Mouse (Mus musculus) megakaryocyte-erythroid progenitor cell, adult 5-6 weeks (primary cell): Measurements from ENCODE around the gene Rrp9. TPM values are rescaled to one million over a fixed set of nuclear protein-coding genes. Genes with fewer than 3 reads are reported as not detected.

Experiments
- ATAC-seq: replicated peaks from 2 replicates; pipeline ENCODE4 v1.8.0; 2016; ENCODE audit warnings: mild to moderate bottlenecking, inconsistent platforms; ENCODE audit not compliant: severe bottlenecking, poor library complexity, low FRiP score, low TSS enrichment
- total RNA-seq, 2 experiments: library from RNA; stranded (forward) in 1 of 2; stranded (reverse) in 1 of 2; fragments of 200-1000, 215-1000 nt in 1 of 2; fragments of >200 nt in 1 of 2; fragmentation: Nextera tagmentation in 1 of 2; gene quantifications; 2 replicates each; pipeline ENCODE4 v1.2.3; 2014 to 2017

The Rrp9 gene
- total RNA-seq, 2 experiments from 2014 or later: 80.8 to 82.4 TPM

DNA sequence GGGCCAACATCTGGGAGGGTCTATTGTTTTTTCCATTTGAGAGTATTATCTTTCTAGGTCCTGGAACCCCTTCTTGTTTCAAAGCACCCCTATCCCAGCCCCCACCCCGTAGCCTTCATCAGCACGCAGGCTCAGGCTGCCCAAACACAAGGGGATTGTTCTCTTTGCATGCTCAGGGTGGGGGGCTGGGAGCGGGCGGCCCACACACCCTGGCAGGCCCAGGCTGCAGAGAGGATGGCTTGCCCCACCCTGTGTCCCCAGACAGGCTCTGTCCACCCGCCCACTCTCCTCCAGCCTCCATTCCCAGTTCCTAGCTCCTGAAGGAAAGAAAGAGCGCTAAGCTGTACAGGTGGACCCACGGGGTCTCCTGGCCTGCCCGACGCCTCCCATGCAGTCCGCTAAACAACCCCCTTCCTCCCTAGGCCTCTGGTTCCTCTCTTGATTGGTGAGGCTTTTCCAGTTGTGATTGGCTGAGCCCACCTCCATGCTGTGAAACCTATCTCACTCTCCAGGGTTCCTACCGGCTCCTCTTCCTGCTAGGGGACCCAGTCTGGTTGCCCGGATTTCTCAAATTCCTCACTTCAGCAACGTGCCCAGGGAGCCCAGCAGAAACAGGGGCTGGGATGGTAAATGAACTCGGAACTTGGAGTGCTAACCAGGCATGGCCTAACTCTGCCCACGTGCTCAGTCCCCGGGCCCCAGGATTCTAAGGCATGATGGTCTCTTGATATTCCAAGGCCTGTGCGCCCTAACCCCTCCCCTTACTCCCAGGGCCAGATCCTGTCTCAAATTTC, 20.7 kb upstream of the Rrp9 start:
- no peak for ATAC-seq

DNA sequence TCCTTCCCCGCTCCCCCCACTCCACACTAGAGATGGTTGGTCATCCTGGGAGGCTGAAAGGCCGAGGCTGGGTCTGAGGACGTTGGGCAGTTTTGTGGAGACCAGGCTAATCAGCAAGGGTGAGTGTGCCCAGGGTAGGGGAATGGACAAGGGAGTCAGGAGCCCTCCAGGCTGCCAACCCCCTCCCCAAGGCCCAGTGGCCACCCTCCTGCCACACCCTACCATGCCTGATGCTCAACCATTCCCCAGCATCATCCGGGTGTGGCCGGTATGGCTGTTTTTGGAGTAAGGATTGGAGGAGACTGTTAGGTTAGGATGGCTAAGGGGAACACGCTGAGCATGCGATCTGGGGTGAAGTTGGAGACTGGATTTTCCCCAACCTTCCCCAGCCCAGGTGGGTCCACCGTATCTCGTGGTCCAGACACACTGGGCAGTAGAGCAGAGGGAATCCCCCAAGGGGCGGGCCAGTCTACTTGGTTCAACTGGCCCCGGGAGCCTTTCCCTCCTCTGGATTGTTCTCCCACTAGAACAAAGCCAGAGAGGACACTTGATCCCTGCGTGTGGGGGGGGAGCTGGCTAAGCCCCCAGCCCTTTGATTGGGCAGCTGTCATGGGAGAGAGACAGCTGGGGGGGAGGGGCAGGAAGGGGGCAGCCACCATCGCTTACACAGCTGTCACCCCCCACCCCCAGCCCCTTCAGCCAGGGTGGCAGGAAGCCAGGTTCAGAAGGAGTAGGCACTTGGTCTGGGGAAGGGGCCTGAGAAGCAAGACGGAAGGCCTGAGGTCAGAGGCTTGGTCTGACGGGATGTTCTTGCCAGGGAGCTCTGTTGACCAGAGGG, 19.2 kb upstream of the Rrp9 start:
- no peak for ATAC-seq

DNA sequence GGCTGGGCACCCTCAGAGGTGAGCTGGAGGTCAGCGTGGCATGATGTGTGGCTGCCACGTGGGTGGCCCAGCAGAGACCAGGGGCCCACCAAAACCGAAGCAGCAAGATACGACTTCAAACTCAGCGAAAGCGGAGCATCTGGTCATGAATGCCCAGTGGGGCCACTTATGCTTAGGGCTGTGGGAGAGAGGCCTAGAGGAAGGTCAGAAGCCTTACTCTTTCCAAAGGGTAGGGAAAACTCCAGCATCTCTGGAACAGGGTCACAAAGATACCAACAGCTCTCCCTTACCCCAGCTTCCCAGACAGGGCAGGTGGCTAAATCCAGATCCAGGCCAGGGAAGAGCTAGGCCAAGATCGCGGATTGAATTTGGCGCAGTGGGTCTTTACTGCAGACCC, 18.6 kb upstream of the Rrp9 start:
- no peak for ATAC-seq

DNA sequence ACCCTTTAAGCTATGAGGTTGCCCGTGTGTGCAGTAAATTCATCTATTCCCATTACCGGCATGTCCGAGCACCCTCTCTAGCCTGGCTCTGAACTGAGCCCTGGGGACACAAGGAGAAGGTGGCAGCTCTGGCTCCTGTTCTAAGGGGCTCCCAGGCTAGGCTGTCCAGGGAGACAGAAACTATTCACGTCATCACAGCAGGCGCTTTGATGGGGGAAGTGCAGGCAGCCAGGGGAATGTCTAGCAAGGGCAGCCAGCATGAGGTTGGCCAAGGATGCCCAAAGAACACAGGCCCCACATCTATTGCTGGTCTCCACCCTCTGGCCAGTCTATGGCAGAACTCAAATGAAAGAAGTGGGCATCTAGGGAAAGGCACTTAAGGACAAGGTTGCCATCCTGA, 17.8 kb upstream of the Rrp9 start:
- ATAC-seq: no peak

DNA sequence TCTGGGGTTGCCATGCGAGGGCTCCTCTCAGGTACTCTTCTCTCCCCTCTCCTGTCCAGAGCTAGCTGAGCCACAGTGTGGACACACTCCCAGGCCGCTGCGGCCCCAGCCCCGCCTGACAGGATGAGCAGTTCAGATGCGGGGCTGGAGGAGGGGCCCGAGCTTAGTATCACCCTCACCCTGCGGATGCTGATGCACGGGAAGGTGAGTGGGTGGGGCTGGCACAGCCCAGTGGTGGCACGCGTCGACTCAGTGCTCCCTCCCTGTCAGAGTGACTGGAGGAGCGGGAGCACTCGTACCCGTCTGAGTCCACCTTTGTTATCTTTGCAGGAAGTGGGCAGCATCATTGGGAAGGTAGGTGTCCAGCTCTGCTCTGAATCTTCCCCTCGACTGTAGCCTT, 15.8 kb upstream of the Rrp9 start:
- no peak for ATAC-seq

DNA sequence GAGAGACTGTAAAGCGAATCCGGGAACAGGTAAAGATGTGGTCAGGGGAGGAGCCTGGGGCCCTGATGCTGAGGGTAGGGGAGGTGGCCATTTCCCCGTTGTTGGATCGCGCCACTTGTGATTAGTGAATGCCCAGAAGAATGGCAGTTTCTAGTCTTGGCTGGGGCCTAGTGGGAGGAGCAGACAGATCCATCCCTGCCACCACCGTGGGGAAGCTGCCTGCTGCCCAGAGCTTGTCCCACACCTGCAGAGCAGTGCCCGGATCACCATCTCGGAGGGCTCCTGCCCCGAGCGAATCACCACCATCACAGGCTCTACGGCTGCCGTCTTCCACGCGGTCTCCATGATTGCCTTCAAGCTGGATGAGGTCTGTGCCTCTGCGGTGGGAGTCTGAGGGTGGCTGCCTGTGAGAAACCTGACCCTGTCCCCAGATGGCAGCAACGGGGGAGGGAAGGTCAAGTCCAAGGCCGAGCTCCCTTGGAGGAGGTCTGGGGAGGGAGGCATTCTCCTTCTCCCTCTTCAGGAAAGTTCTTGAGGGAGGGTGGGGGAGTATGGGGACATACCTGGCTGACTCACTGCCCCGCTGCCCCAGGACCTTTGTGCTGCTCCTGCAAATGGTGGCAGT, 15.2 kb upstream of the Rrp9 start:
- no peak for ATAC-seq

DNA sequence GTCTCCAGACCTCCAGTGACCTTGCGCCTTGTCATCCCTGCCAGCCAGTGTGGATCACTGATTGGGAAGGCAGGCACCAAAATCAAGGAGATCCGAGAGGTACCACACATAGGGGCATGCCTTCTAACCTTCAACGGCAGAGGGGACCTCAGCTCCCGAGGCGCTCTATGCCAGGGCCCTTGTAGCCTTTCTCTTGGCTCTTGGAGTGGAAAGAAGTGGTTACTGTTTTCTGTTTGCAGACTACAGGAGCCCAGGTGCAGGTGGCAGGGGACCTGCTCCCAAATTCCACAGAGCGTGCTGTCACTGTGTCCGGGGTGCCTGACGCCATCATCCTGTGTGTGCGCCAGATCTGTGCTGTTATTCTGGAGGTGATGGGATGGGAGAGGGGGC, 14.7 kb upstream of the Rrp9 start:
- no peak for ATAC-seq

DNA sequence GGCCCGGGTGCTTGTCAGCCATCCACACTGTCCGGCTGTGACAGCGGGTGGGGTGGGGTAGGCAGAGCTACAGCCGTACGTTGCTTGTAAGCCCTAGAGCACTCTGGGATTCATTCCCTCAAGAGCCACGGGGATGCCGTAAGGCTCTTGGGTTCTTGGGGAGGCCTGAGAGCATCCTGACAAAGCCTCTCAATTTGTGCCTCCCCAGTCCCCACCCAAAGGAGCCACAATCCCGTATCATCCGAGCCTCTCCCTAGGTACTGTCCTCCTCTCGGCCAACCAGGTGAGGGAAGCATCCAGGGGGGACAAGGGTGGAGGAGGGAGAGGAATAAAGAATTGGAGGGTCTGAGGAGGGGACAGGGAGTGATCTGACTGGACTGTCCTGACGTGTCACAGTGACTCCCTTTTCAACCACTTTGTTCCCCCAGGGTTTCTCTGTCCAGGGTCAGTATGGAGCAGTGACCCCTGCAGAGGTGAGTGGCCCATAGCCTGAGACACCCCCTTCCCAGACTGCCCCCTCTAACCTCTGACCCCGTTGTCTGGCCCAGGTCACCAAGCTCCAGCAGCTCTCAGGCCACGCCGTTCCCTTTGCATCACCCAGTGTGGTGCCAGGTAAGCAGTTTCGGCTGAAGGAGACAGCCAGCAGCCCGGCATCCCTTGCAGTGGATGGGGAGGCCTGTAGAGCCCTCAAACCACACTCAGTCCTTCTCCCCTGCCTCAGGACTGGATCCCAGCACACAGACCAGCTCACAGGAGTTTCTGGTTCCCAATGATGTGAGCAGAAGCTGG, 13.9 kb upstream of the Rrp9 start:
- no peak for ATAC-seq

DNA sequence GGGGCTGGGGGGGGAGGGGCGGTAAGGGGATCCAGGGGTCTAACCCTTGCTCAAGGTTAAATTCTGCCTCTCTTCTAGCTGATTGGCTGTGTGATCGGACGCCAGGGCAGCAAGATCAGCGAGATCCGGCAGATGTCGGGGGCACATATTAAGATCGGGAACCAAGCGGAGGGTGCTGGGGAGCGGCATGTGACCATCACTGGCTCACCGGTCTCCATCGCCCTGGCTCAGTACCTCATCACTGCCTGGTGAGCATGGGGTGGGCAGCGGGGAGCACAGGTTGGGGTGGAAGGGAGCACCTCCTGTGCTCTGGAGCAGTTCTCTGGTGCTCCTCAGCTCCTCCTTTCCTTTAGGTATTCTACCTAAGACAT, 13.3 kb upstream of the Rrp9 start:
- no peak for ATAC-seq

DNA sequence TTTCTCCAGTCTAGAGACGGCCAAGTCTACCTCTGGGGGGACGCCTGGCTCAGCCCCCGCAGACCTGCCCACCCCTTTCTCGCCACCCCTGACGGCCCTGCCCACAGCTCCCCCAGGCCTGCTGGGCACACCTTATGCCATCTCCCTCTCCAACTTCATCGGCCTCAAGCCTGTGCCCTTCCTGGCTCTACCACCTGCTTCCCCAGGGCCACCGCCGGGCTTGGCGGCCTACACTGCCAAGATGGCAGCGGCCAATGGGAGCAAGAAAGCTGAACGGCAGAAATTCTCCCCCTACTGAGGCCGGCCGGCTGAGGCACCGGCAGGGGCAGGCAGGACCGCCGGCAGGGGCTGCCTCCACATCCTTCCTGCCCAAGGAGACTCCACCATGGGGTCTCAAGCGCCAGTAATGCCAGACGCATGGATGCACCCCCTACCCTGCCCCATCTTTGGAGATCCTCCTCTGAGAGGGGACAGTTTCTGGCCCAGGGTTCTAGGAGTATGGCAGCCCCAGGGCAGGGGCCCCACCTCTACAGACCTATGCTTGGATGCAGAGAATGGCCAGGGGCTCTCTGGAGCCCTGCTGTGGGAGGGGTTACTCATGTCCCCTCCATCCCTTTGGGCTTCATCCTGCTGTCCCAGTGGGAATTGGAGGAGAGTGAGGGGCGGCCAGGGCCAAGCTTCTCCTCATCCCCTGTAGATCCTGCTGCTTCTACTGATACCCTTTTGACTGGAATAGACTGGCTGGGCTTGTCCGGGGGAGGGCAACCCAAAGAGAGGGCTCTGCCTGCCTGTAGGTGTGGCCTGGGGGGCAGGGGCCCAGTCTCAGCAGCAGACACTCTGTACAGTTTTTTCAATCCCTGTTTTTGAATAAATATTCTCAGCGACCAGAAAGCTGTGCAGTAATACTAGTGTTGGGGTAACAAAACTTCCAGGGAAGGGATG, 12.4 kb upstream of the Rrp9 start:
- ATAC-seq: no peak

DNA sequence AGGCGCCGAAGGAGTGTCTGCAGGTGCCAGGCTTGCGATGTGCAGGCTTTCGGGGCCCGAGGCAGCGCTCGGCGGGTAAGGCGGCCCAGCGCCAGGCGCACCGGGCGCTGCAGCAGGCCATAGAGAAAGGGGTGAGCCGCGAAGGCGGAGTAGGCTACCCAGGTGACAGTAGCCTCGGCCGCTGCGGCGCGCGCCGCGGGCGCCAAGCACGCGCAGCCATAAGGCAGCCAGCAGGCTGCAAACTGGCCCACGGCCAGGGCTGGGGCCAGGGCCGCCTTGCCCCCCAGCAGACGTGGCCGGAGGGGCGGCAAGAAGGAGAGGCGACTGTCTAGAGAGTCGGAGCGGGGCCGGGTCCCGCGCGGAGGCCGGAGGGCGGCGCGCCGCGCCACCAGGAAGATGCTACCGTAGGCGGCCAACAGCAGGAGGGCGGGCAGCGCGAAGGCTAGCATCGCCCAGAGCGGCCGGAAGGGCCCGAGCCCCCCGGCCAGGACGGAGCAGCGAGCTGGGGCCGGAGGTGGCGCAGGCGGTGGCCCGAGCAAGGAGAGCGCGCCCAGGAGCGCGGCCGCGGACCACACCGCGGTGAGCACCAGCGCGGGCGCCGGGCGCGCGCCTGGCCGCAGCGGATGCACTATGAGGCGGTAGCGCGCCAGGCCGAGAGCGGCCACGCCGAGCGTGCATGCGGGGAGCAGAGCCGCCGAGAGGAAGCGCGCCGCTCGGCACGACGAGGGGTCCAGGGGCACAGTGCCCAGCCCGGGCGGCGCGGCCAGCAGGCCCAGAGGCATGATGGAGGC, 10.8 kb upstream of the Rrp9 start:
- ATAC-seq: no peak

DNA sequence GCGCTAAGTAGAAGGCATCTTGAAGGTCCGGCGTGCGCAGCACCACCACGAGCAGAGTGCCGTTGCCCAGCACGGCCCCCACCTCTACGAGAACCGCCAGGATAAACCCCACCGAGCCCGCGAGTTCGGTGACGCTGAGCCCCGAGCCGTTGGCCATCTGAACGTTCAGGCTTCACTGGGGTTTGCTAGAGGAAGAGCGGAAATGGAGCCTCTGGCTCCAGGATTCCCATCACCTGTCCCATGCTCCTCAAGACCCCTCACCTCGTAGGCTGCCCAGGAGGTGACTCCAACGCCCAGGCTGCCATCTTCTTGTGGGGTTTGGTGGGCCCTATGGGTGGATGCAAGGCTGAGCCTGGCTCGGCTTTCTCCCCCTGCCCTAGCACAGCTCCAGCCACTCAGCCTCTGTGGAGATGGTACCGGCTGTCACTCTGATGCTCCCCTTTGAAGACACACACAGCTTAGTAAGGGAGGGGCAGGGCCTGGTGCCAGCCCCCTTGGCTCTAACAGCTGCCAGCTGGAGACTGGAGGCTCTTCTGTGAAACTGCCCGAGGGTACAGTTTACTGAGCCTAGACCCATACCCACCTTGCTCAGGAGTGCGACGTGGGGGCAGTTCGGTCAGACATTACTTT, 10.1 kb upstream of the Rrp9 start, which contains the start of gene Gpr62:
Gpr62 (minus strand) TSS at position 368 of the 630 bp plus-strand sequence.
- no peak for ATAC-seq

DNA sequence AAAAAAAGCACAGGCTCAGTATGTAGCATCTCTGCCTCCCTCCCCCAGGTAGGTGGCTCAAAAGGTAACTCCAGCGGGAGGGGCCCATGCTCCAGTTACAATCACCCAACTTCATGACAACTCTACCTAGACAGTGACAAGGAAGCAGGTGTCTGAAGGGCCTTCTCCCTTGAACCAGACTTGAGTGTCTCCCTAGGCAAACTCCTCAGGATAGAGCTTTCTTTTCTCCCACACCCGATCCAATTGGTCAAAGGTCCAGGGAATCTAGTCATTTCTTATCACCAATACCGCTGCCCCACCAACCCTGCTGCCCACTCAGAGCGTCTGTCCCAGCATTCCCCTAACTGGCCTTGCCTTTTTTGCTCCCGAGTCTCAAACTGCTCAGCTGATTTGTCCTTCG, 9.0 kb upstream of the Rrp9 start:
- no peak for ATAC-seq

DNA sequence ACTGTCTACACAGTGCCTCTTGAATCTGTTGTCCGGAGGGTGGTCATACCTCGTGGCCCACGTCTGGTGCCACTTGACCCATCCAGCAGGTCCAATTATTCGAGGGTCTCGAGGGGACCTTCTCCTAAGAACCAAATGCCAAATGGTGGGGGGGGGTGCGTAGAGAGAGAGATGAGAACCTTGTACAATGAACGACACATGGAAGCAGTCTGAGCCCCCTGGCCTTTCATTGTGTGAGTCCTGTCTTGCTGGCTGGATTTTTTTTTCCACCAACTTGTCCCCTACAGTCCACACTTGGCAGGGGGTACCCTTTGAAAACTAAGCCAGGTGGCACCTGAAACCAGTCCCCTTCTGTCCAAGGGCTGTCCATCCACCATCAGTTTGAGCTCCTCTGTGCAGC, 8.0 kb upstream of the Rrp9 start:
- ATAC-seq: no peak

DNA sequence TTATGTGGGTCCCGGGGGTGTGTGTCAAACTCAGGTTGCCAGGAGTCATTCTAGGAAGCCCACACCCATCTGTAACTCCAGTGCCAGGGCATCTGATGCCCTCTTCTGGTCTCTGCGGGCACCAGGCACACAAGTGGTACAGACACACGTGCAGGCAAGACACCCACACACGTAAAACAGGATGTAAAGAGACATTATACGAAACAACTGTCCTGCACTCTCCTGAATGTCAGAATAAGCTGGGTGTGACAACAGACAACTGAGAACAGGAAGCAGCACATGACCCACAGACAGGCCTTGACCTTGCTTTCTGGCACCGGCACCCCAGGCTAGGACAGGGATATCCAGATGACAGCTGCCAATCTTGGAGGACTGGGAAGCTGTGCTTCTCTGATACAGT, 6.4 kb upstream of the Rrp9 start:
- ATAC-seq: no peak

DNA sequence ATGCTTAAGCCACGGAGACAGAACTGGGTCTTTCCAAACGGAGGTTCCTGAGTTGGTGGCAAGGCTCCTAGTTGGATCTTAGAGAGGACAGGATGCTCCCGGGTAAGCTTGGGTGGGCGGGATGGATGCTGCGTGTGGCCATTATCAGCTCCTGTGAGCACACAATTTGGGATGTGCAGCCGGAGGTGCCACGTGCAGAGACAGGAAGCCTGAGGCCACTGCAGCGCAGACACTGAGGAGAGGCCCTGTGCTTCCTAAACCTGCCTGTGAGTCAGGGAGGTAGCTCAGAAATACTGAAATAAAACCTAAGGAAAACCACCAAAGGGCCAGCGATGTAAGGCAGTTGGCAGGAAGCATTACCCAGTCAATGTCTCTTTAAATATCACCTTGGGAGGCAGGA, 6.0 kb upstream of the Rrp9 start:
- ATAC-seq: no peak

DNA sequence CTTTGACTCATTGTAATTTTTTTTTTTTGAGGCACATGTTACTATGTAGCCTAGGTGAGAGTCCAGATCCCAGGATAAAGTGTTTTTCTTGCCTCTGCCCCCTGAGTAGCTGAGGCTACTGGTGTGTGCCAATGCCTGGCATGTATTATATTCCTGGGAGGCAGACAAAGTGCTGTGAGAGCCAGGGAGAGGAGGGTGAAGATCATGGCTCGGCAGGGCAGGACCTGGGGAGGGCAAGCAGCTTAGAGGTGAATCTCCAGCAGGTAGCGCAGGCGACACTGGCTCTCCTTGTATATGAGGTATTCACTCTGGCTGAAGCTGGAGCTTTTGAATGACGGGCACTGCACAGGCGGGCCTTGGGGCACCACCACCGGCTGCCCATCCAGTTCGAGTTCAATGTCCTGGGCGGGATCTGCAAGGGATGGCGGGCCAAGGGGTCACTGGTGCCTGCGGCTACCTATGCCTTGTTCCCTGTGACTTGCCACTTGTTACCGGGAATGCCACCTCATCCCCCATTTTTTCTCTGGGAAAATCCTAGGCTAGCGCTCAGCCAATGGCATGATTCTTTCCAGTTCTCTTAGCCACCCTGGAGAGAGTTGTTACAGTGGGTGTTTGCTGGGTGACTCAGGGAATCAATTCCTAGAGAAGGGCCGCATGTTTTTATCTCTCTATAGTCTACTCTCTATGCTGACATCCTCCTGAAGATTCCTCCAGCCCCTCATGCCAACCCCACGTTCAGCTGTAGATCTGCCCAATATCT, 4.6 kb upstream of the Rrp9 start:
- ATAC-seq: no peak
